Mouse (Mus musculus): ENCODE data around the gene Plekhg5.

DNA sequence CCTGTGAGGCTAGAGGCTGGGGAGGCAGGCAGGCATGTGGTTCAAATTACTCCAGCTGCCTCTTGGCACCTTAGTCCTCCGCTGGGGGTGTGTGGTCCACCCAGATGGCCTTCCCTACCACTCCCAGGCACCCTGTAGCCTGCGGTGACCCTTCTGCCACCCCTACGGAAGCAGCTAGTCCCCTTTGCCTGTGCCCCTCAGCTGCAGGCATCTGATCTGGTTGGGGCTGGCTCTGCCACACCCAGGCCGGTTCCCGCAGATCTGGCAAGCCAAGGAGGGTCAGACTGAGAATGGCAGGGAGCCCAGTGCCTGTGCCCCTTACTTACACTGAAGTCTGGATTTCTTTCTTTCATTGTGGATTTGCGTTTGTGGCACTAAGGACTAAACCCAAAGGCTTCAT, 1.4 kb downstream of the Plekhg5 start:
- TF ChIP-seq USF1 (IDR thresholded peaks at IDR 0.05; ENCODE audit: low read depth) (no peak), E2F4 (IDR thresholded peaks at IDR 0.05; ENCODE audit: insufficient read depth) (no peak), MYOD1 (IDR thresholded peaks at IDR 0.05; ENCODE audit: control insufficient read depth in 1 of 3, insufficient read length in 2 of 3, low read depth in 2 of 3) (peak in 2 of 3 experiments; percentile 55 to 91), POLR2A (IDR thresholded peaks at IDR 0.05; ENCODE audit: insufficient read length, low read depth) (peak; percentile 34), REST (IDR thresholded peaks at IDR 0.05; ENCODE audit: insufficient read depth, insufficient read length) (no peak), MAX (IDR thresholded peaks at IDR 0.05; ENCODE audit: low read depth) (no peak)
